Mouse (Mus musculus): ENCODE measurements around the gene Tmem230. TPM values are rescaled to one million over a fixed set of nuclear protein-coding genes. Genes with fewer than 3 reads are reported as not detected.

Tmem230 gene
- polyA plus RNA-seq, 1 experiment: 32.8 TPM

DNA sequence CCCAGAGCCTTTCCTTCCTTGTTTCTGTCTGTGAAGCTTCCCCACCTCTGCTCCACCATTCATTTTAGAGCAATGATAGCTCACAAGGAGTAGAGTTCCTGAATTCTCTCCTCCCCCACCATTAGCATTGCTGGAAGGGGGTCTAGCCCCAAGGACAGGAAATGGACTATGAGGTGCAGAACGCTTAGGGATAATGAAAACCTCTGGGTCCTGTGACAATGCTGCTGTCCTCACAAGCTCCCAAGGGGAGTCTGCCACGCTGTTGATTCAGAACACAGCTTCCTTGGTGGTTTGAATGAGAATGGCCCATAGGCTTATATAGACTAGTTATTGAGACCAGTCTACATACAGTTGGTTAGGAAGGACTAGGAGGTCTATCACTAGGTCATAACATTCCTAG, 12.3 kb downstream of the Tmem230 start:
- Histone ChIP-seq H3K4me3 (ENCODE audit: insufficient read depth, low read length) (no peak overlapping the region), H3K27ac (ENCODE audit: insufficient read depth, low read length) (no peak overlapping the region), H3K4me1 (ENCODE audit: control insufficient read depth, insufficient read depth, low read length) (no peaks in the 10 kb centered on the region)
- TF ChIP-seq POLR2A (IDR thresholded peaks at IDR 0.05; ENCODE audit: low read depth, low read length) (no peak), CTCF (IDR thresholded peaks at IDR 0.05; ENCODE audit: borderline replicate concordance, insufficient read depth, low read length) (no peak)

DNA sequence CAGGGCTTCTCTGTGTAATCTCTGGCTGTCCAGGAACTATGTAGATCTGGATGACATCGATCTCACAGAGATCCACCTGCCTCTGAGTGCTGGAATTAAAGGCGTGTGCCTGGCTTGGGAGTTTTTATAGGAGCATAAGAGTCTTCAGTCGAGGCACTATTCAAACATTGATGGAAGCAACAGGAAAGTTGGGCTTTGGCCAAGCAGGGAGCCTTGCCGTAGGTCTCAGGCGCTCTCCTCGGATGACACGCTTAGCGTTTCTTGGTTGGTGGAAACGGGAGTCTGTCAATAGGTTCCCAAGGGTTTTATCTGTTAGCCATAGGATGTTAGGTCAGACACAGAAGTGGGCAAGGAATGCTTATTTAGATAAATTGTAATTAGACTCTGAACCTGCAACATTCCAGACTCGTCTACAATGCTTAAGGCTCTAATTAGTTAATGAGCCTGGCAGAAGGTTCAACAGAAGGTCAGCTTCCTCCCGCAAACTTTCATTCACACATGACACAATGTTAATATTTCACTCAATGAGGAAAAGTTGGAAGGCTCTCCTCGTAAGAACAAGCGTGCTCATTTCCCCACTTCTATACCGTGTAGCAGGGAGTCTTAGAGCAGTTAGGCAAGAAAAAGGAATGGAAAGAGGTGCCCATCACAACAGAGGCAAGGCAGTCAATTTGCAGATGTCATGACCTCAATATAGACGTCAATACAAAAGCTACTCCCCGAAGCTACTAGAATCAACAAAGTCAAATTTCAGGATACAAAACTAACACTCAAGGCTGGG, 13.4 kb downstream of the Tmem230 start:
- no peak overlapping the region for H3K4me3 ChIP-seq (ENCODE audit: insufficient read depth, low read length)
- H3K4me1 ChIP-seq (ENCODE audit: control insufficient read depth, insufficient read depth, low read length): no peaks in the 10 kb centered on the region
- TF ChIP-seq POLR2A (IDR thresholded peaks at IDR 0.05; ENCODE audit: low read depth, low read length) (no peak), CTCF (IDR thresholded peaks at IDR 0.05; ENCODE audit: borderline replicate concordance, insufficient read depth, low read length) (no peak)
- H3K27ac ChIP-seq (ENCODE audit: insufficient read depth, low read length): no peak overlapping the region

DNA sequence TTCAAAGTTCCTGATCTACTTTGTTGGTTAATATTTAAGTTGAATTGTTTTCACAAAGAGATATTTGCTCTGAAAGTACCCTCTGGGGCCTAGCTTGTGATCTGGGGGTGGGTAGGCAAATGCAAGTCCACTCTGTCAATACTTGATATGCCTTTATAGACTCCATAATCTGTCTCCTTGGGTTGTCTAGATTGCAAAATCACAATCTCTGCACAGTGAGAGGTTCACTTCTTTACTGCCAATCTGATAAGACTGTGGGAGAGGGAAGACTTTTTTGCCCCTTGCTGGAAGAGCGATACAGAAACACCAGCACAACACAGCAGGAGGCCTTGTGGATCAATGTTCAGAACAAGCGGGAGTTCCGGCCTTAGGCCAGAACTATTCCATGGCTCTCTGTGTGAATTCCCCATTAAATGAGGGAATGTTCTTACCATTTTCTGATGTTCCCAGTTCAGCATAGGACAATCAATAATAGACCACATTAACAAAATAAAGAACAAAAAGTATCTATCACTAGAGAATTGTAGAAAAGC, 15.1 kb downstream of the Tmem230 start:
- H3K4me3 ChIP-seq (ENCODE audit: insufficient read depth, low read length): no peak overlapping the region
- no peak overlapping the region for H3K27ac ChIP-seq (ENCODE audit: insufficient read depth, low read length)
- no peaks in the 10 kb centered on the region for H3K4me1 ChIP-seq (ENCODE audit: control insufficient read depth, insufficient read depth, low read length)
- TF ChIP-seq POLR2A (IDR thresholded peaks at IDR 0.05; ENCODE audit: low read depth, low read length): no peak
- no peak for TF ChIP-seq CTCF (IDR thresholded peaks at IDR 0.05; ENCODE audit: borderline replicate concordance, insufficient read depth, low read length)

DNA sequence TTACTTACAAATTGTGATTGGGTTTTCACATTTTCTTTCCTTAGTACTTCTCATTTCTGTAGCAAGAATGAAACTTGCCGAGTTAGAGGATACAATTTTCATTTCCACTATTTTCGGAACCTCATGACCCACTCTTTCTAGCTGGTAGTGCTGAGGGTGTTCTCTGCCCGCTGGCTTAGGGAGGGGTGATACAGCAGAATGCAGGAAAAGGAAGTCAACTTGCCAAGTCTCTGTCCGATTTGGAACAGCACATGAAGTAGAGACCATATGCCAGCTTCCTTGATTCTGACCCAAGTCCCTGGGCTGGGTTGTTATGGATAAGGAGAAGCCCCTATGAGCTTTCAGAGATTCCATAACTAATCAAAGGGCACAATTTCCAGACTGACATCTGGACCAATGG, 23.2 kb downstream of the Tmem230 start:
- Histone ChIP-seq H3K27ac (ENCODE audit: insufficient read depth, low read length) (no peak overlapping the region), H3K4me1 (ENCODE audit: control insufficient read depth, insufficient read depth, low read length) (peaks cover 8% of the 10 kb centered on the region), H3K4me3 (ENCODE audit: insufficient read depth, low read length) (no peak overlapping the region)
- TF ChIP-seq POLR2A (IDR thresholded peaks at IDR 0.05; ENCODE audit: low read depth, low read length) (no peak), CTCF (IDR thresholded peaks at IDR 0.05; ENCODE audit: borderline replicate concordance, insufficient read depth, low read length) (no peak)

DNA sequence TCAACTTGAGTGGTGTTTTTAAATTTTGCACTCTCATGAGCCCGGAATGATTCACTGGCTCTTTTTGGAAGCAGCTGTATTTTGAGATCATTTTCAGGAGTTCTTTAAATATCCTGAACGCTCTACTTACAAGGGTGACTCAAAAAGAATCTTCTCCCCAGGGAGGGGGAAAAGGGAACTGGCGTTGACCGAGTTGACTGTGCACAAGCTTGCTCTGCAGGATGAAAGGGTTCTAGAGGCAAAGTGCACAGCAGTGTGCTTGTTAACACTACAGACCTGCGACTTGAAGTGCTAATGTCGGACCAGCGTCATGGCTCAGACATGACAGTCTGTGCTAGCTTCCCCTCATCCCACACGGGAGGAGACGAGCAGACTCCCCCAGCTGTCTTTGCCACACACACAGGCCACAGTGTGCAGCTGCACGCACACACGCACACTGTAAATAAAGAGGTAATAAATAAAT, 26.0 kb downstream of the Tmem230 start:
- TF ChIP-seq CTCF (IDR thresholded peaks at IDR 0.05; ENCODE audit: borderline replicate concordance, insufficient read depth, low read length) (no peak), POLR2A (IDR thresholded peaks at IDR 0.05; ENCODE audit: low read depth, low read length) (no peak)
- Histone ChIP-seq H3K4me3 (ENCODE audit: insufficient read depth, low read length) (no peak overlapping the region), H3K4me1 (ENCODE audit: control insufficient read depth, insufficient read depth, low read length) (peaks cover 8% of the 10 kb centered on the region), H3K27ac (ENCODE audit: insufficient read depth, low read length) (peak overlapping the region; percentile 79; the same call in 1 of the 2 replicates)

DNA sequence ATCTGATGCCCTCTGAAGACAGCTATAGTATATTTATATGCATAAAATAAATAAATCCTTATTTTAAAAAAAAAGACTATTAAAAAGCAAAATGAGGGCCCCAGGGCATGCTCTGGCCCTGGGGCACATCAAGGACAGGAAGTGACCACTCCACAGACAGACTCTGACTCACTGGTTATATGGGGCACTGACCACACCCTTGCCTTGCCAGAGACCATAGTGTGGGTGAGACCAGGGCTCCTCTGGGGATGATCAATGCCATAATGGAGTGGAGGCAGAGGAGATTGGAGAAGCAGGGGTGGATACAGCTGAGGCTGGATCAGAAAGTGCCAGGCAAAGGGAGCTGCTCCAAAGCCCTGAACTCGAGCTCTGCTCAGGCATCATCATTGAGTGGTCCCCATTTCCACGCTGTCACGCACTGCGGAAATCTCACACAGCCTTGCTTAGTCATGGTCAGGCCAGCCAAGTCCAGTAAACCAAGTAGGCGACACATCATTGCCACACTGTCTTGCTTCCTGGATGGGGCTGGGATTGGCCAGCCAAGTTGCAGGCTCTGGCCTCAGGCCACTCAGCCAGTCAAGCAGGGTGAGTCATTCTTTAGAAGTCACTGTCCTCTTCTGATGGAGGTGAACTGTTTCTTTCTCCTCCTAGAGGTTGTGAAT, 35.5 kb downstream of the Tmem230 start:
- no peak for TF ChIP-seq POLR2A (IDR thresholded peaks at IDR 0.05; ENCODE audit: low read depth, low read length)
- TF ChIP-seq CTCF (IDR thresholded peaks at IDR 0.05; ENCODE audit: borderline replicate concordance, insufficient read depth, low read length): no peak
- Histone ChIP-seq H3K4me1 (ENCODE audit: control insufficient read depth, insufficient read depth, low read length) (peaks cover 3% of the 10 kb centered on the region; the same call in 1 of the 2 replicates), H3K27ac (ENCODE audit: insufficient read depth, low read length) (peak overlapping the region; percentile 84), H3K4me3 (ENCODE audit: insufficient read depth, low read length) (no peak overlapping the region)

DNA sequence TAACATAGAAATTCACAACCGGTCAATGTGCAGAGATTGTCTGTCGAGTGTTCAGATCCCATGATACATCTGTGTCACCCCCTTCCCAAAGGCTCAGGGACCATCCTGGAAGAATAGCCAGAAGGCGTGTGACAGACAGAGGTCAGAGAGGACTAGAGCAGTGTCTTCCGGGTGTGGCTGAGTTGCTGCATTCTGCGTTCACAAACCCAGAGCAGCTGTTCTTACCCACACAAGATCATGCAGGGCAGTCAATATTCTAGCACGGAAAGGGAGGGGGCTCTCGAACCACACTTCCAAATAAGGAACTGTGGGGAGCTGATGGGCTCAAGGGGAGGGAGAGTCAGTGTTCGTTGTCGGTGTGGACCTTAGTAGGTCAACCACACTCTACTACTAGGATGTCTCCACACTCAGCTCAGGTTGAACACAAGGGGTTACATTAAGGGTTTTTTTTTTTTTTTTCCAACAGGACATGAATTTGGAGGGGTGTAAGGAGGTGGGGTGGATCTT, 36.7 kb downstream of the Tmem230 start:
- H3K4me1 ChIP-seq (ENCODE audit: control insufficient read depth, insufficient read depth, low read length): peaks cover 3% of the 10 kb centered on the region; the same call in 1 of the 2 replicates
- no peak overlapping the region for H3K27ac ChIP-seq (ENCODE audit: insufficient read depth, low read length)
- H3K4me3 ChIP-seq (ENCODE audit: insufficient read depth, low read length): no peak overlapping the region
- TF ChIP-seq POLR2A (IDR thresholded peaks at IDR 0.05; ENCODE audit: low read depth, low read length): no peak
- TF ChIP-seq CTCF (IDR thresholded peaks at IDR 0.05; ENCODE audit: borderline replicate concordance, insufficient read depth, low read length): no peak

DNA sequence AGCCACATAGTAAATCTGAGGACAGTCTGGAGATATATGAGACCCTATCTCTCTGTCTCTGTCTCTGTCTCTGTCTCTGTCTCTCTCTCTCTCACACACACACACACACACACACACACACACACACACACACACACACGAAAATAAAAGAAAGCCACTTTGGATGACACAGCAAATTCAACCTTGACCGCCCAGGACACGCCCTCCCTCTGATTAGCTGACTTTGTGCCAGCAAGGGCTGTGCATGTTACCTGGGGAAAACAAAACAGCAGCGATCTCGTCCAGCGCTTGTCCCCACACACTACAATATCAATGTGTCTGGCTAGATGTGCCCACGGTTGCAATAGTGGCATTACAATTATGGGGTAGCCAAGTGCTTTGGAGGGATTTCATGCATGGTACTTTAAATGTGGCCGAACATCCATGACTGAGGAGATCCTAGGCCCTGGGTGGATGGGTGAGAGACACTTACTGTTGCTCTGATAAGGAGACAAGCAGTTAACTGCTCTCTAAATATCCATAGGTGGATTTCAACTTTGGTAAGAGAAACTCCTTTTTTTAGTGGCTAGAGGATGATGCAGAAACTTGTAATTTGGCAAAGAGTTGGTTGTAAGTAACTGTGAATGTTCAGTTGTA, 39.2 kb downstream of the Tmem230 start:
- Histone ChIP-seq H3K4me3 (ENCODE audit: insufficient read depth, low read length) (no peak overlapping the region), H3K4me1 (ENCODE audit: control insufficient read depth, insufficient read depth, low read length) (peaks cover 3% of the 10 kb centered on the region; the same call in 1 of the 2 replicates), H3K27ac (ENCODE audit: insufficient read depth, low read length) (no peak overlapping the region)
- TF ChIP-seq POLR2A (IDR thresholded peaks at IDR 0.05; ENCODE audit: low read depth, low read length): no peak
- TF ChIP-seq CTCF (IDR thresholded peaks at IDR 0.05; ENCODE audit: borderline replicate concordance, insufficient read depth, low read length): no peak

DNA sequence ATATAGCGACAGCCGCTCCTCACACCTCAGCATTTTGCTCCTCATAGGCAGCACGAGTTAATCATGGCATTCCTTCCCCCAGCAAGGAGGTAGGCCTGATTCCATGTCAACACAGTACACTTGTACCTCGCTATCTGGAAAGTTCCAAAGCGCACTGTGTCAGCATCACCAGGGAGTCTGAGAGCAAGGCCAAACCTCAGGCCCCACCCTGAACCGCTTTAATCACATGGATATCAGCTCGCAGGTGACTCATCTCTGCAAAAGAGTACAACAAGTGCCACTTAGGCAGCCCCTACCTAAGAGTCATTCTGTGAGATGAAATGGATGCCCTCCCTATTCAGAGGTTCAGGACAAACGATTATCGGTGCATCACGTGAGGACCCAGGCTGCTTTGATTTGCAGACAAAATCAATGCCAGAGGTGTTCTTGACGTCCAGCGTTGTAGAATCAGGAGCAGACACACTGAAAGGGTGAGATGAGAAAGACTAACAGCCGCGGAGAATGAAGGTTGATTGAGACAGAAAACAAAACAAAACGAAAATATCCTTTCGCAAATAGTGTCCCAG, 41.2 kb downstream of the Tmem230 start:
- H3K4me1 ChIP-seq (ENCODE audit: control insufficient read depth, insufficient read depth, low read length): no peaks in the 10 kb centered on the region
- H3K4me3 ChIP-seq (ENCODE audit: insufficient read depth, low read length): no peak overlapping the region
- no peak for TF ChIP-seq CTCF (IDR thresholded peaks at IDR 0.05; ENCODE audit: borderline replicate concordance, insufficient read depth, low read length)
- no peak for TF ChIP-seq POLR2A (IDR thresholded peaks at IDR 0.05; ENCODE audit: low read depth, low read length)
- no peak overlapping the region for H3K27ac ChIP-seq (ENCODE audit: insufficient read depth, low read length)

All from embryonic fibroblast, embryonic 13.5 days (primary cell).